Mouse (Mus musculus) ES-E14 (cell line): ENCODE data around the gene Dyrk2.

Source experiments
- HCFC1 ChIP-seq: IDR thresholded peaks from 2 replicates; pipeline ENCODE4 v1.6.1; 2012; ENCODE audit warnings: low read length, inconsistent platforms, borderline replicate concordance; ENCODE audit not compliant: insufficient read depth
- ZNF384 ChIP-seq: IDR thresholded peaks from 2 replicates; pipeline ENCODE4 v1.6.1; 2012; ENCODE audit warnings: low read depth, low read length, inconsistent platforms

DNA sequence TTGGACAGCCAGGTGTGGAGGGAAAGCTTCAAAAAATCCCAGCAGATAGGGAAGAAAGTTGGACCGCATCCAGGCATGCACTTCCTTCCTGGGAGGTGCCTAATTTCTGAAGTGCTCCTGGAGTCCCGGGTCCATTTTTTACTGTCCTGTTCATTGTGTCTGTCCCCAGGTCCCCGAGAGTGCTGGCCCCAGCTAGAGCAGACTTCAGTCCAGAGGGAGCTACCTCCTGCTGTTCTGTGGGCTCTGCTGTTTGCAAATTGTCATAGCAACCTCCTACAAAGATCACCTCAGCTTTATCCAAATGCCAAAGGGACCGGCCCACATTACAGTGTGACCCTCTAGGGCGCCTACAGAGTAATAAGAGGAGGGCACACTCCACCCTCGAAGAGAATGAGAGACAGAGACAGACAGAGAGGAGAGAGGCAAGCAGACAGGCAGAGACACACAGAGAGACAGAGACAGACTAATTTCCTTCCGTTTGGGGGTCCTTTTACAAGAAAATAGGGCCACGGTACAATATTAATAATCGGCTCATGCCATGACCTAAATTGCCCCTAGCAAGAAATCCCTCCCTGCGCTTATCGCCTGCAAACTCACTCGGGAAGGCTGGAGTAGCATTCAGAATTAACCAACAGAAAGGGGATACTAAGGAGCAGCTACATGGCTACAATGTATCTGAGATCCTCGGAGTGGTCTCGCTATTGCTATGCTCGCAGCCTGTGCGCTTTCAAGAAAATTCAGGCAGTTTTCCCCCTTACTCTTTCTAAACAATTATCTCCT lies at the start of gene Dyrk2:
- TF ChIP-seq ZNF384: no peak
- no peak for TF ChIP-seq HCFC1
